In the genomic region with DNA sequence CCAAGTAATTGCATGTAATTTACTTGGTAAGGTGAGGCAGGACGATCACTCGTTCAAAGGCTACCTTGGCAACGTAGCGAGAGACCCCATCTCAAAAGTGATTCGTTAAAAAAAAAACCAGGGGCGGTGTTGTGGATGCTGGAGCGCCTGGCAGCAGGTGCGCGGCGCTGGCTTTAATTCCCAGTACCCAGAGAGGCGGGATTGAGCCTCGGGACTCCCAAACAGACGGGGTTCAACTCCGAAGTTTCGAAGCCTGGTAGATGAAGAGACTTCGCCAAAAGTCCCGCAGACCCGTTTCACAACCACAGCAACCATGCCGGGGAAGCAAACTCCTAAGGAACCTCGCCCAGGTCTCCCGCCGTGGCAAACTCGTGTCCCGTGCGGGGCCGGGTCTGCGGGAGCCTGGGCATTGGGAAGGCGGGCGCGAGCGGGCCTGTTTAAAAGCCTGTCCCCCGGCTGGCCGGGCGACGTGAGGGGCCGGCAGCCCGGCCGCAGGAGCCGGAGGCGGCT, we compare ENCODE assay signal across 8 mouse cellular contexts. TPM values are rescaled to one million over a fixed set of nuclear protein-coding genes. Genes with fewer than 3 reads are reported as not detected.
DNase-seq lines count a peak whose midpoint lies in the region; ATAC-seq and TF ChIP-seq lines count a peak whose summit lies in the region.

No protein-coding gene starts in this region.

- H3K9me3 ChIP-seq in erythroblast, embryonic 14.5 days (ENCODE audit: control insufficient read depth, low read length) = no peaks in the 10 kb centered on the region
- no peaks in the 10 kb centered on the region for H3K9me3 ChIP-seq in midbrain, embryonic 11.5 days (ENCODE audit: control insufficient read depth, low read length)

- peak; percentile 19 for ATAC-seq in midbrain, embryonic 11.5 days (ENCODE audit: low FRiP score)

- H3K27me3 ChIP-seq in cerebellum, adult 2 months (ENCODE audit: control insufficient read depth, insufficient read depth, low read length) = no peaks in the 10 kb centered on the region
- H3K27me3 ChIP-seq in erythroblast, embryonic 14.5 days (ENCODE audit: control insufficient read depth) = no peaks in the 10 kb centered on the region
- H3K27me3 ChIP-seq in midbrain, embryonic 11.5 days (ENCODE audit: control insufficient read depth, insufficient read depth, low read length) = no peaks in the 10 kb centered on the region

- TF ChIP-seq CTCF in cerebellum, adult 2 months (IDR thresholded peaks at IDR 0.05; ENCODE audit: borderline replicate concordance, insufficient read depth, low read depth, low read length) = no peak
- TF ChIP-seq CTCF in layer of hippocampus, adult 2 months (conservative IDR thresholded peaks at IDR 0.05) = no peak

- H3K4me3 ChIP-seq in cerebellum, adult 2 months (replicated peaks; ENCODE audit: insufficient read depth, low read depth, low read length) = peak overlapping the region; percentile 62
- H3K4me3 ChIP-seq in erythroblast, embryonic 14.5 days (replicated peaks) = peak overlapping the region; percentile 80
- peak overlapping the region; percentile 87 for H3K4me3 ChIP-seq in layer of hippocampus, adult 2 months
- H3K4me3 ChIP-seq in midbrain, embryonic 11.5 days (ENCODE audit: low read depth, low read length) = peak overlapping the region; percentile 82

- no peaks in the 10 kb centered on the region for H3K4me1 ChIP-seq in cerebellum, adult 2 months (ENCODE audit: control insufficient read depth, insufficient read depth, low read length)
- peaks cover 27% of the 10 kb centered on the region for H3K4me1 ChIP-seq in erythroblast, embryonic 14.5 days (ENCODE audit: control insufficient read depth)
- peaks cover 7% of the 10 kb centered on the region for H3K4me1 ChIP-seq in midbrain, embryonic 11.5 days (ENCODE audit: control insufficient read depth, insufficient read depth, low read length)

- TF ChIP-seq POLR2A in cerebellum, adult 2 months (IDR thresholded peaks at IDR 0.05; ENCODE audit: borderline replicate concordance, insufficient read depth, low read length) = no peak

- H3K4me2 ChIP-seq in midbrain, embryonic 11.5 days = peak overlapping the region; percentile 65

- peak overlapping the region; percentile 15; the same call in 1 of the 2 replicates for H3K27ac ChIP-seq in cerebellum, adult 2 months (ENCODE audit: insufficient read depth, low read length)
- H3K27ac ChIP-seq in layer of hippocampus, adult 2 months = peak overlapping the region; percentile 86
- peak overlapping the region; percentile 58 for H3K27ac ChIP-seq in midbrain, embryonic 11.5 days (ENCODE audit: low read depth, low read length)

- peak overlapping the region; percentile 87 for H3K9ac ChIP-seq in midbrain, embryonic 11.5 days (ENCODE audit: low read length)

- H3K36me3 ChIP-seq in erythroblast, embryonic 14.5 days (ENCODE audit: control insufficient read depth) = peaks cover 3% of the 10 kb centered on the region
- no peaks in the 10 kb centered on the region for H3K36me3 ChIP-seq in midbrain, embryonic 11.5 days (ENCODE audit: control insufficient read depth, insufficient read depth, low read length)

- no peak for DNase-seq in cerebellum, adult 2 months
- DNase-seq in cerebellum, postnatal 36 days = no peak
- peak; percentile 28 for DNase-seq in right cerebral cortex, adult 18-20 months
- DNase-seq in right cerebral cortex, postnatal 25 days = no peak
- peak in 1 of 2 experiments; percentile 19 for DNase-seq in layer of hippocampus, adult 2 months (ENCODE audit: low spot score in 2 of 2)
- DNase-seq in midbrain, embryonic 11.5 days (ENCODE audit: low spot score, missing footprints) = peak; percentile 95
- DNase-seq in thymus, postnatal 10 days (ENCODE audit: low spot score in 2 of 2) = peak; percentile 10 to 23

- WGBS in cerebellum, adult 2 months = under 1% methylated on average over 40 of the region's 40 CpGs
- under 1% methylated on average over 40 of the region's 40 CpGs for WGBS in midbrain, embryonic 11.5 days

RNA-seq across cellular contexts. Expression of a gene that starts 0.6 kb away (rescaled TPM):
- 17.6 and 19.2 TPM in 2 replicates for polyA plus RNA-seq in cerebellum, adult 2 months (2012; rRNA removed)
- polyA plus RNA-seq in erythroblast, embryonic 14.5 days (2012) = 0.54 and 0.79 TPM in 2 replicates
- 10 to 100 TPM; 22.2 to 25.6 TPM for total RNA-seq in layer of hippocampus, adult 2 months (2021)
- polyA plus RNA-seq in midbrain, embryonic 11.5 days (2014; fragmentation: Nextera tagmentation; extraction: Ambion mirVana) = 20.0 and 21.0 TPM in 2 replicates

RNA-seq across cellular contexts. Expression of a gene that starts 16.1 kb away (rescaled TPM):
- 12.7 and 13.3 TPM in 2 replicates for polyA plus RNA-seq in cerebellum, adult 2 months (2012; rRNA removed)
- 3.7 and 3.8 TPM in 2 replicates for polyA plus RNA-seq in erythroblast, embryonic 14.5 days (2012)
- 10 to 100 TPM; 18.7 to 20.7 TPM for total RNA-seq in layer of hippocampus, adult 2 months (2021)
- 134 and 162 TPM in 2 replicates for polyA plus RNA-seq in midbrain, embryonic 11.5 days (2014; fragmentation: Nextera tagmentation; extraction: Ambion mirVana)

RNA-seq across cellular contexts. Expression of a gene that starts 16.1 kb away (rescaled TPM):
- 15.2 and 15.9 TPM in 2 replicates for polyA plus RNA-seq in cerebellum, adult 2 months (2012; rRNA removed)
- 0.42 and 0.54 TPM in 2 replicates for polyA plus RNA-seq in erythroblast, embryonic 14.5 days (2012)
- 10 to 100 TPM; 11.5 to 14.1 TPM for total RNA-seq in layer of hippocampus, adult 2 months (2021)
- 27.7 and 33.2 TPM in 2 replicates for polyA plus RNA-seq in midbrain, embryonic 11.5 days (2014; fragmentation: Nextera tagmentation; extraction: Ambion mirVana)

Comparison
In these comparisons a context has a peak if more than half of its experiments do, and no peak if none do; other contexts are left out.
1. DNase-seq: peak in right cerebral cortex, adult 18-20 months (single experiment), midbrain, embryonic 11.5 days (single experiment) and thymus, postnatal 10 days (2 of 2); none in cerebellum, adult 2 months (0 of 2), cerebellum, postnatal 36 days (0 of 2) and right cerebral cortex, postnatal 25 days (single experiment).
2. H3K27ac ChIP-seq: peak in every context shown above with its lines; median percentile 86 in layer of hippocampus, adult 2 months; 58 in midbrain, embryonic 11.5 days; 15 in cerebellum, adult 2 months.
3. RNA of a gene that starts 0.6 kb away (polyA plus RNA-seq): 20.0 to 21.0 TPM in midbrain, embryonic 11.5 days and 17.6 to 19.2 TPM in cerebellum, adult 2 months; 0.54 to 0.79 TPM in erythroblast, embryonic 14.5 days; every median in the first group is over 10 times any median in the second.
4. RNA of a gene that starts 16.1 kb away (polyA plus RNA-seq): 27.7 to 33.2 TPM in midbrain, embryonic 11.5 days and 15.2 to 15.9 TPM in cerebellum, adult 2 months; 0.42 to 0.54 TPM in erythroblast, embryonic 14.5 days; every median in the first group is over 10 times any median in the second.
5. Peak in every context shown above with its lines, with median percentiles within 50 percentile points of each other: H3K4me3 ChIP-seq.